Mouse (Mus musculus) kidney, postnatal 0 days (tissue): Measurements from ENCODE around the gene Cacna2d3. TPM values are rescaled to one million over a fixed set of nuclear protein-coding genes. Genes with fewer than 3 reads are reported as not detected.

Source experiments
- ATAC-seq: fragments of 200-750 bp; cut with Nextera tagmentation; replicated peaks from 2 replicates; pipeline ENCODE4 v1.8.0; 2017; ENCODE audit warnings: low read depth, moderate number of reproducible peaks, moderate TSS enrichment, moderate library complexity; ENCODE audit not compliant: low FRiP score
- DNase-seq: peaks from one replicate; pipeline ENCODE4 v3.0.0-alpha.2; 2016; ENCODE audit warnings: low spot score
- H3K27ac ChIP-seq: fragments of 300-500 bp; sonication (generic); 2 replicates; pipeline ENCODE4 v1.5.1; 2014; ENCODE audit warnings: mild to moderate bottlenecking
- H3K27me3 ChIP-seq: fragments of 300-500 bp; sonication (generic); 2 replicates; pipeline ENCODE4 v1.6.1; 2014; ENCODE audit warnings: low read length, mixed read lengths; ENCODE audit not compliant: insufficient read depth
- H3K36me3 ChIP-seq: fragments of 300-500 bp; sonication (generic); 2 replicates; pipeline ENCODE4 v1.6.1; 2014; ENCODE audit warnings: low read length, mixed read lengths; ENCODE audit not compliant: insufficient read depth
- H3K4me1 ChIP-seq: fragments of 300-500 bp; sonication (generic); replicated peaks from 2 replicates; pipeline ENCODE4 v1.6.1; 2014; ENCODE audit warnings: antibody characterized with exemption, low read length, mixed read lengths; ENCODE audit not compliant: insufficient read depth
- H3K4me2 ChIP-seq: fragments of 300-500 bp; sonication (generic); 2 replicates; pipeline ENCODE4 v1.6.1; 2014; ENCODE audit warnings: mild to moderate bottlenecking, low read length, moderate library complexity, mixed read lengths
- H3K4me3 ChIP-seq: fragments of 300-500 bp; sonication (generic); replicated peaks from 2 replicates; pipeline ENCODE4 v1.5.1; 2014; ENCODE audit warnings: low read depth, low read length
- H3K9ac ChIP-seq: fragments of 300-500 bp; sonication (generic); 2 replicates; pipeline ENCODE4 v1.6.1; 2014; ENCODE audit warnings: low read depth, low read length
- H3K9me3 ChIP-seq: fragments of 300-500 bp; sonication (generic); replicated peaks from 2 replicates; pipeline ENCODE4 v1.6.1; 2016; ENCODE audit warnings: low read length, inconsistent platforms, mixed read lengths
- CTCF ChIP-seq: IDR thresholded peaks from 2 replicates; pipeline ENCODE4 v1.5.1; 2016; ENCODE audit warnings: antibody characterized with exemption, low read depth, mild to moderate bottlenecking, moderate library complexity
- WGBS: fragments of 180-500 bp; shearing (Covaris S2); extraction: QIAGEN DNeasy Blood & Tissue Kit; methylation state at CpG from one replicate; pipeline ENCODE4 v1.1.7; 2014; 5-methylcytosine and 5-hydroxymethylcytosine counted together
- polyA plus RNA-seq: library from polyadenylated mRNA; unstranded; fragments of >200 nt; fragmentation: Nextera tagmentation; extraction: Ambion mirVana; gene quantifications from 2 replicates; pipeline ENCODE4 v1.2.1, GENCODE M21; 2015

The Cacna2d3 gene
- polyA plus RNA-seq, 1 experiment from 2014 or later = 1.8 TPM

DNA sequence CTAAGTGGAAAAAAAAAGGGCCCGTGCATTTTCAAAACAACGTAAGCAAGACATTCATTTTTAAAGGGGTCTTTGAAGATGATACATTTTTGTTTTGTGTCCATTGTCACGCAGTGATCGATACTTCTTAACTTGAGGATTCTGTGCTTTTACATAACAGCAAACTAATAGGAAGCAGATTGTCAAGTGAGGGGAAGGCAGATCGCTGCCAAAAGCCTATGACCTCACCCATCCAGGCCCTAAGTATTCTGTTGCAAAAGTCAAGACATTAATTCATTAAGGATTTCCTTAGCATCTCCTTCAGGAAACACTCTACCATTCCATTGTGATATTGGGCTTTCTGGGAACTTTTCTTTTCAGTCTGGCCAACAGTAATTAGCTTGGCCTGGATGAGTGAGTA, 564.6 kb downstream of the Cacna2d3 start:
- Histone ChIP-seq H3K36me3 (no peaks in the 10 kb centered on the region), H3K9me3 (no peaks in the 10 kb centered on the region), H3K4me3 (no peak overlapping the region), H3K27me3 (no peaks in the 10 kb centered on the region), H3K9ac (no peak overlapping the region), H3K27ac (no peak overlapping the region), H3K4me1 (no peaks in the 10 kb centered on the region), H3K4me2 (no peak overlapping the region)
- ATAC-seq = no peak
- no peak for DNase-seq
- no peak for TF ChIP-seq CTCF
- 84% methylated on average over 5 of the region's 5 CpGs for WGBS

DNA sequence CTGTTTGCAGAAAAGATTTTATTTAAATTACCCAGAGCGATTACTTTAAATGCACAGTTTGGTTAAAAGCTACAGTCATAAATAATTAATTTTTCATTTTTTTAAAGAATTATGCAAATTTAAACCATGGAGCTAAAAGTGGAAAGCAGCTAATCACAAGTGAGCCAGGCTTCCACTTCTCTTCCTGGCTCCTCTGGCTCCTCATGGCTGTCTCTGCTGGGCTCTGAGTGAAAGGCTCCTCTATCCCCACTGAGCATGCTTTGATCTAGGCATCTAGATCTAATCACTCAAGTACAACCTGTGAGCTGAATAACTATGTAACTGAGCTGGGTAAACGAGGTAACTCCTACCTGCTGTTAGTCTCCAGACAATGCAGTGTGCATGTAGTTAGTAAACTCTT, 577.5 kb downstream of the Cacna2d3 start:
- DNase-seq (no peak), ATAC-seq (no peak)
- no peak for TF ChIP-seq CTCF
- Histone ChIP-seq H3K4me2 (no peak overlapping the region), H3K27me3 (no peaks in the 10 kb centered on the region), H3K36me3 (no peaks in the 10 kb centered on the region), H3K9me3 (no peaks in the 10 kb centered on the region), H3K27ac (no peak overlapping the region), H3K9ac (no peak overlapping the region), H3K4me3 (no peak overlapping the region), H3K4me1 (no peaks in the 10 kb centered on the region)
- WGBS = 61% methylated on average over 2 of the region's 2 CpGs

- no peak overlapping the region for H3K27ac ChIP-seq
- H3K4me1 ChIP-seq = no peaks in the 10 kb centered on the region
- TF ChIP-seq CTCF = no peak
- H3K9ac ChIP-seq = no peak overlapping the region
- ATAC-seq (no peak), DNase-seq (no peak)
- H3K9me3 ChIP-seq = no peaks in the 10 kb centered on the region
- H3K4me3 ChIP-seq = no peak overlapping the region
- no peak overlapping the region for H3K4me2 ChIP-seq
- H3K27me3 ChIP-seq = no peaks in the 10 kb centered on the region
- WGBS = 73% methylated on average over 7 of the region's 7 CpGs
- no peaks in the 10 kb centered on the region for H3K36me3 ChIP-seq
Measured at GRCm38 (mm10) chr14:29137614-29138013, 584.0 kb downstream of the Cacna2d3 start.

DNA sequence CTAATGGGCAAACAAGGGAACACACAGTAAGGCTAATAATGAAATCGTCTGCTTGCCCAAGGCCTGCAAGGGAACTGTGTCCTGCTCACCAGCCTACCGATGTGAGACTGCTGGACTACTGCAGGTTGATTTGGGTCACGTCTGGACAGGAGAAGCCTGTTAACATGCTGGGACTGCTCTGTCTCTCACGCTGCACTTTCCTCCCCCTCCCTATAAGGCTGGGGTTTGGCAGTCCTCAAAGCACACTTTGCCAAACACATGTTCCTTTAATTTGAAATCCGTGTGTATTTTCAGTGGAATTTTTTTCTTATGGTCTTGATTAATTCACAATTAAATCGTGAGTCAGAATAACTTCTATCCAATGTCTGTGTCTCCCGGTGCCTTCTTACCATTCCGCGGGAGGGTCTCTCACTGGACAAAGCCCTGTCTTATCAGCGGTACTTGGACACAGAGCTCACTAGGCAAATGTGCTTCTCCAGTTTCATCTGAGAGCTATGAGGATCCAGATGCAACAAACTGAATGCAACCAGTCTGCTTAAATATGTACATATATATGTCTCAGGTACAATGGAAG, 584.6 kb downstream of the Cacna2d3 start:
- Histone ChIP-seq H3K9me3 (no peaks in the 10 kb centered on the region), H3K27ac (no peak overlapping the region), H3K36me3 (no peaks in the 10 kb centered on the region), H3K4me3 (no peak overlapping the region), H3K27me3 (no peaks in the 10 kb centered on the region), H3K4me1 (no peaks in the 10 kb centered on the region), H3K9ac (no peak overlapping the region), H3K4me2 (no peak overlapping the region)
- TF ChIP-seq CTCF = no peak
- DNase-seq = no peak
- 67% methylated on average over 10 of the region's 10 CpGs for WGBS
- ATAC-seq = no peak

- H3K9me3 ChIP-seq = no peaks in the 10 kb centered on the region
- no peak overlapping the region for H3K4me2 ChIP-seq
- no peaks in the 10 kb centered on the region for H3K36me3 ChIP-seq
- no peak overlapping the region for H3K27ac ChIP-seq
- H3K9ac ChIP-seq = no peak overlapping the region
- H3K4me3 ChIP-seq = no peak overlapping the region
- no peak for TF ChIP-seq CTCF
- no peak for ATAC-seq
- no peaks in the 10 kb centered on the region for H3K4me1 ChIP-seq
- DNase-seq = peak; percentile 46
- no peaks in the 10 kb centered on the region for H3K27me3 ChIP-seq
- WGBS = 34% methylated on average over 5 of the region's 5 CpGs
Measured at GRCm38 (mm10) chr14:29134901-29135300, 586.8 kb downstream of the Cacna2d3 start.

GRCm38 (mm10) chr14:29130511-29130910, 591.2 kb downstream of the Cacna2d3 start:
- Histone ChIP-seq H3K4me3 (no peak overlapping the region), H3K9me3 (no peaks in the 10 kb centered on the region), H3K4me2 (no peak overlapping the region), H3K27ac (no peak overlapping the region), H3K27me3 (no peaks in the 10 kb centered on the region), H3K36me3 (no peaks in the 10 kb centered on the region), H3K9ac (no peak overlapping the region), H3K4me1 (no peaks in the 10 kb centered on the region)
- TF ChIP-seq CTCF = no peak
- DNase-seq (no peak), ATAC-seq (no peak)

- DNase-seq = no peak
- H3K4me1 ChIP-seq = no peaks in the 10 kb centered on the region
- H3K4me3 ChIP-seq = no peak overlapping the region
- ATAC-seq = no peak
- no peaks in the 10 kb centered on the region for H3K36me3 ChIP-seq
- peak; percentile 39; the same call in 1 of the 2 replicates for TF ChIP-seq CTCF
- H3K9me3 ChIP-seq = no peaks in the 10 kb centered on the region
- no peaks in the 10 kb centered on the region for H3K27me3 ChIP-seq
- H3K27ac ChIP-seq = no peak overlapping the region
- no peak overlapping the region for H3K9ac ChIP-seq
- H3K4me2 ChIP-seq = no peak overlapping the region
Measured at GRCm38 (mm10) chr14:29123886-29124285, 597.8 kb downstream of the Cacna2d3 start.
